Mouse (Mus musculus): ENCODE data around the gene Baiap2. TPM values are rescaled to one million over a fixed set of nuclear protein-coding genes. Genes with fewer than 3 reads are reported as not detected.

The Baiap2 gene
- total and polyA plus RNA-seq, 2 experiments from 2014 or later: 18.0 to 32.7 TPM

- H3K27ac ChIP-seq (ENCODE audit: low read depth, low read length): no peak overlapping the region
- no peak overlapping the region for H3K9ac ChIP-seq (replicated peaks; ENCODE audit: low read length, poor library complexity, severe bottlenecking)
- H3K4me1 ChIP-seq (ENCODE audit: insufficient read depth, low read length): no peaks in the 10 kb centered on the region
- H3K27me3 ChIP-seq (ENCODE audit: insufficient read depth, low read length): no peaks in the 10 kb centered on the region
- H3K4me2 ChIP-seq (ENCODE audit: low read depth, low read length, poor library complexity, severe bottlenecking): no peak overlapping the region
- H3K36me3 ChIP-seq (ENCODE audit: insufficient read depth, low read length): peaks cover 8% of the 10 kb centered on the region; the same call in 1 of the 2 replicates
- ATAC-seq (ENCODE audit: low FRiP score): no peak
- H3K4me3 ChIP-seq (ENCODE audit: low read depth, low read length): no peak overlapping the region
- no peak for DNase-seq (ENCODE audit: low spot score)
- no peaks in the 10 kb centered on the region for H3K9me3 ChIP-seq (ENCODE audit: low read length)
- WGBS: 76% methylated on average over 4 of the region's 4 CpGs
- TF ChIP-seq CTCF (IDR thresholded peaks at IDR 0.05): no peak
Measured at GRCm38 (mm10) chr11:119959714-119960113, 17.2 kb downstream of the Baiap2 start.

GRCm38 (mm10) chr11:119960671-119961070 is 18.1 kb downstream of the Baiap2 start:
- TF ChIP-seq CTCF (IDR thresholded peaks at IDR 0.05): no peak
- Histone ChIP-seq H3K27me3 (ENCODE audit: insufficient read depth, low read length) (no peaks in the 10 kb centered on the region), H3K4me1 (ENCODE audit: insufficient read depth, low read length) (0 out of 2 replicates have a peak, but pooled peaks cover 3% of the 10 kb centered on the region), H3K9ac (replicated peaks; ENCODE audit: low read length, poor library complexity, severe bottlenecking) (no peak overlapping the region), H3K27ac (ENCODE audit: low read depth, low read length) (no peak overlapping the region), H3K9me3 (ENCODE audit: low read length) (no peaks in the 10 kb centered on the region), H3K4me3 (ENCODE audit: low read depth, low read length) (no peak overlapping the region), H3K4me2 (ENCODE audit: low read depth, low read length, poor library complexity, severe bottlenecking) (no peak overlapping the region), H3K36me3 (ENCODE audit: insufficient read depth, low read length) (peaks cover 8% of the 10 kb centered on the region; the same call in 1 of the 2 replicates)
- no peak for DNase-seq (ENCODE audit: low spot score)
- no peak for ATAC-seq (ENCODE audit: low FRiP score)
- 93% methylated on average over 6 of the region's 6 CpGs for WGBS

GRCm38 (mm10) chr11:119961511-119961910 is 18.9 kb downstream of the Baiap2 start:
- TF ChIP-seq CTCF (IDR thresholded peaks at IDR 0.05): no peak
- H3K4me2 ChIP-seq (ENCODE audit: low read depth, low read length, poor library complexity, severe bottlenecking): no peak overlapping the region
- no peak for ATAC-seq (ENCODE audit: low FRiP score)
- H3K4me1 ChIP-seq (ENCODE audit: insufficient read depth, low read length): 0 out of 2 replicates have a peak, but pooled peaks cover 4% of the 10 kb centered on the region
- WGBS: 82% methylated on average over 3 of the region's 3 CpGs
- H3K27ac ChIP-seq (ENCODE audit: low read depth, low read length): no peak overlapping the region
- H3K9me3 ChIP-seq (ENCODE audit: low read length): no peaks in the 10 kb centered on the region
- no peak overlapping the region for H3K9ac ChIP-seq (replicated peaks; ENCODE audit: low read length, poor library complexity, severe bottlenecking)
- no peaks in the 10 kb centered on the region for H3K27me3 ChIP-seq (ENCODE audit: insufficient read depth, low read length)
- peaks cover 8% of the 10 kb centered on the region; the same call in 1 of the 2 replicates for H3K36me3 ChIP-seq (ENCODE audit: insufficient read depth, low read length)
- DNase-seq (ENCODE audit: low spot score): no peak
- H3K4me3 ChIP-seq (ENCODE audit: low read depth, low read length): no peak overlapping the region

GRCm38 (mm10) chr11:119965053-119965452 is 22.5 kb downstream of the Baiap2 start:
- DNase-seq (ENCODE audit: low spot score): peak; percentile 42

GRCm38 (mm10) chr11:119966294-119966693 is 23.7 kb downstream of the Baiap2 start:
- Histone ChIP-seq H3K4me2 (ENCODE audit: low read depth, low read length, poor library complexity, severe bottlenecking) (no peak overlapping the region), H3K4me3 (ENCODE audit: low read depth, low read length) (no peak overlapping the region), H3K9me3 (ENCODE audit: low read length) (no peaks in the 10 kb centered on the region), H3K36me3 (ENCODE audit: insufficient read depth, low read length) (no peaks in the 10 kb centered on the region), H3K27me3 (ENCODE audit: insufficient read depth, low read length) (no peaks in the 10 kb centered on the region), H3K27ac (ENCODE audit: low read depth, low read length) (no peak overlapping the region), H3K4me1 (ENCODE audit: insufficient read depth, low read length) (peaks cover 18% of the 10 kb centered on the region), H3K9ac (replicated peaks; ENCODE audit: low read length, poor library complexity, severe bottlenecking) (no peak overlapping the region)
- ATAC-seq (ENCODE audit: low FRiP score) (no peak), DNase-seq (ENCODE audit: low spot score) (no peak)
- WGBS: 77% methylated on average over 6 of the region's 6 CpGs
- no peak for TF ChIP-seq CTCF (IDR thresholded peaks at IDR 0.05)

More at GRCm38 (mm10) chr11:119965053-119965452, 22.5 kb downstream of the Baiap2 start:
- H3K36me3 ChIP-seq (ENCODE audit: insufficient read depth, low read length): 0 out of 2 replicates have a peak, but pooled peaks cover 3% of the 10 kb centered on the region
- H3K4me2 ChIP-seq (ENCODE audit: low read depth, low read length, poor library complexity, severe bottlenecking): no peak overlapping the region
- WGBS: 7% methylated on average over 9 of the region's 9 CpGs
- no peaks in the 10 kb centered on the region for H3K9me3 ChIP-seq (ENCODE audit: low read length)
- H3K4me1 ChIP-seq (ENCODE audit: insufficient read depth, low read length): peaks cover 9% of the 10 kb centered on the region; the same call in 1 of the 2 replicates
- no peak overlapping the region for H3K4me3 ChIP-seq (ENCODE audit: low read depth, low read length)
- peak; percentile 52 for ATAC-seq (ENCODE audit: low FRiP score)
- H3K9ac ChIP-seq (replicated peaks; ENCODE audit: low read length, poor library complexity, severe bottlenecking): no peak overlapping the region
- H3K27ac ChIP-seq (ENCODE audit: low read depth, low read length): no peak overlapping the region; the same call in 1 of the 2 replicates
- no peaks in the 10 kb centered on the region for H3K27me3 ChIP-seq (ENCODE audit: insufficient read depth, low read length)
- TF ChIP-seq CTCF (IDR thresholded peaks at IDR 0.05): no peak

GRCm38 (mm10) chr11:119967401-119967800 is 24.8 kb downstream of the Baiap2 start:
- WGBS: 61% methylated on average over 8 of the region's 8 CpGs

More at GRCm38 (mm10) chr11:119967401-119967800, 24.8 kb downstream of the Baiap2 start:
- Histone ChIP-seq H3K4me1 (ENCODE audit: insufficient read depth, low read length) (peaks cover 18% of the 10 kb centered on the region), H3K27me3 (ENCODE audit: insufficient read depth, low read length) (no peaks in the 10 kb centered on the region), H3K9me3 (ENCODE audit: low read length) (no peaks in the 10 kb centered on the region), H3K4me3 (ENCODE audit: low read depth, low read length) (no peak overlapping the region), H3K27ac (ENCODE audit: low read depth, low read length) (no peak overlapping the region), H3K4me2 (ENCODE audit: low read depth, low read length, poor library complexity, severe bottlenecking) (no peak overlapping the region), H3K36me3 (ENCODE audit: insufficient read depth, low read length) (no peaks in the 10 kb centered on the region), H3K9ac (replicated peaks; ENCODE audit: low read length, poor library complexity, severe bottlenecking) (no peak overlapping the region)
- DNase-seq (ENCODE audit: low spot score) (no peak), ATAC-seq (ENCODE audit: low FRiP score) (no peak)
- no peak for TF ChIP-seq CTCF (IDR thresholded peaks at IDR 0.05)

All from midbrain, postnatal 0 days (tissue).